Mouse (Mus musculus) urinary bladder, postnatal 14 days (tissue): ENCODE measurements at regions not wholly inside any gene's neighbourhood (a gene's known extent, or its start where the extent isn't known, plus 50 kb on each side); places are given as distances from the start of the nearest gene placed in this dataset.

Experiments used
- DNase-seq: peaks from one replicate; pipeline ENCODE4 v3.0.0; 2021; ENCODE audit warnings: low spot score

- peak; percentile 22 for DNase-seq
Measured at GRCm38 (mm10) chr13:53584504-53585130, 111.7 kb upstream of the Msx2 start.

GRCm38 (mm10) chr13:53553876-53554577 is 81.2 kb upstream of the Msx2 start:
- DNase-seq = no peak

- no peak for DNase-seq
Measured at GRCm38 (mm10) chr13:53553192-53553875, 80.5 kb upstream of the Msx2 start.

- no peak for DNase-seq
Measured at GRCm38 (mm10) chr13:53548396-53548795, 75.5 kb upstream of the Msx2 start.

GRCm38 (mm10) chr13:53543291-53543690 is 70.4 kb upstream of the Msx2 start:
- no peak for DNase-seq

GRCm38 (mm10) chr13:53539797-53540196 is 66.9 kb upstream of the Msx2 start:
- no peak for DNase-seq

- no peak for DNase-seq
Measured at GRCm38 (mm10) chr13:53537937-53538336, 65.1 kb upstream of the Msx2 start.

- DNase-seq = no peak
Measured at GRCm38 (mm10) chr13:53535781-53536425, 63.0 kb upstream of the Msx2 start.

- no peak for DNase-seq
Measured at GRCm38 (mm10) chr13:53533738-53534137, 60.9 kb upstream of the Msx2 start.

- no peak for DNase-seq
Measured at GRCm38 (mm10) chr13:53526880-53527279, 54.0 kb upstream of the Msx2 start.

- no peak for DNase-seq
Measured at GRCm38 (mm10) chr13:53522807-53523206, 49.9 kb upstream of the Msx2 start.
